Mouse (Mus musculus): Measurements from ENCODE around the gene Zyg11a. TPM values are rescaled to one million over a fixed set of nuclear protein-coding genes. Genes with fewer than 3 reads are reported as not detected.
"Not testable (repeated sequence)": the region's sequence is repeated elsewhere in the genome, so short reads cannot be mapped to it uniquely, and the experiment has no call there.

The Zyg11a gene
- total RNA-seq, 2 experiments from 2014 or later, result not detected

GRCm38 (mm10) chr4:108155141-108155540 lies 62.7 kb downstream of the Zyg11a start:
- intact Hi-C loops (cut with DNase I); DNase-seq (ENCODE audit: low spot score): not testable (repeated sequence)

DNA sequence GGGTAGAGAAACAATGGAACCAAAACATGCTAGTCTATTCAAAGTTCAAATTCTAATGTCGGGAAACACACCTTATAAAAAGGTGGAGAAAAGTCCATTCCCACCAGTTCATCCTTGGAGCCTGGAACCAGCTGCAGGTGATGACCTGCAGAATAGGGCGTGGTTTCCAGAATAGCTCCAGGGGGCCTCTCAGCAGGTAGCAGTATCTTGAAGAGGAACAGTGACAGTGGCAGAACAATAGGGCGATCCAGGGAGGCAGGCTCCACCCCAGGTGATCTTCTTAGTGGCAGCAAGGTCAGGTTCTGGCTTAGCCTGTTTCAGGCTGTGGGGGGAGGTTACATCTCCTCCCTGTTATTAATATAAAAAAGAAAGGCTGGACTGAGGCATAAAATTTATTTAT lies 72.3 kb downstream of the Zyg11a start:
- DNase-seq (ENCODE audit: low spot score); intact Hi-C loops (cut with DNase I): not testable (repeated sequence)

- no peak for DNase-seq (ENCODE audit: low spot score)
- intact Hi-C loops (cut with DNase I), result no loop called here
These were observed 73.0 kb downstream of the Zyg11a start, which contains the start of gene Scp2 for GRCm38 (mm10) chr4:108144880-108145279. Gene Scp2 (minus strand): TSS chr4:108144998.

DNA sequence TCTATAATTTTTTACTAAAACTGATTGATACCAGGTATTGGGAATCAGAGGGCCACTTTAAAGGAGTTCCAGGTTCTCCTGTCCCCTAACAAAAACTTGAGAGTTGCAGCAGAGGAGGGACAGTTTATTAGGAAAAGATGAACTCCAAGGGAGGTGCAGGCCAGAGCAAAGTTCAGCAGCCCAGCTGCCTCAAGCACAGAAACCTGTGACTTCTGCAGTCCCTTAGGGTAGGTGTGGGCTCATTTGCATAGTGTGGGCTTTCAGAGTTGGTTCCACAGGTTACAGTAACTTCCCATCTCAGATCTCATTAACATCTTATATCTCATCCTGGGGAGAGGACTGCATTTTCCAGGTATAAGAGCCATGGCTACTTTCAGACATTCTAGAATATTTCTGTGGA lies 74.1 kb downstream of the Zyg11a start:
- intact Hi-C loops (cut with DNase I), result no loop called here
- no peak for DNase-seq (ENCODE audit: low spot score)

DNA sequence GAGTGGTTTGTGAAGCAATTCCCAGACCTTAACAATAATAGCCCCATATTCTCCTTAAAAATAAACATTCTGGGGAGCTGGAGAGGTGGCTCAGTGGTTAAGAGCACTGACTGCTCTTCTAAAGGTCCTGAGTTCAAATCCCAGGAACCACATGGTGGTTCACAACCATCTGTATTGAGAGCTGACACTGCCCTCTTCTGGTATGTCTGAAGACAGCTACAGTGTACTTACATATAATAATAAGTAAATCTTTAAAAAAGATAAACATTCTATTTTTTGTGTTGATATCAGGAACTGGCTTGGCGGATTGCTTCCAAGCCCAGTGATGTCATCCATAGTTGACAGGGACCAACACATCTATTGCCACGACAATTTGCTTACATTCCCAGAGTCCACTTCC lies 74.7 kb downstream of the Zyg11a start:
- DNase-seq (ENCODE audit: low spot score); intact Hi-C loops (cut with DNase I): not testable (repeated sequence)

DNA sequence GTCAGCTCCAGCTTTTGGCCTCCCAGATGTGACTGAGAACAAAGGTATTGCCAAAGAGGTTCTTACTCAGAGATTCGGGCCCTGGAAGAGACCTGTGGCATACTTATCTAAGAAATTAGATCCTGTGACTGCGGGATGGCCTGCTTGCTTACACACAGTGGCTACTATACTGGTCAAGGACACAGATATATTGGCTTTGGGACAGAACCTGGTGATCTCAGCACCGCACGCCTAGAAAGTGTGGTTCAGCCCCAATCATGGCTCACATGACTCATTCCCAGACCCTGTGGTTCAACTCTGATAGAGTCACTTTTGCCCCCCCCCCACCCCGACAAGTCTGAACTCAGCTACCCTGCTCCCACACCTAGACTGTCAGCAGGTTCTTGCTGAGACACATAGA lies 80.9 kb downstream of the Zyg11a start:
- no peak for DNase-seq (ENCODE audit: low spot score)

More for the DNA sequence above, 80.9 kb downstream of the Zyg11a start:
- intact Hi-C loops (cut with DNase I), result no loop called here

Other genes starting within 250 kb of the Zyg11a start
- gene Slc1a7, start 249.7 kb downstream of the Zyg11a start, total RNA-seq (2021), result under 1 TPM; 0.29 to 0.39 TPM
- gene Podn, start 121.6 kb downstream of the Zyg11a start, total RNA-seq (2021), result 10 to 100 TPM; 32.3 to 32.6 TPM
- gene Scp2, start 73.0 kb downstream of the Zyg11a start, total RNA-seq (2021), result 100 to 1,000 TPM; 279 to 298 TPM
- gene Echdc2, start 52.6 kb downstream of the Zyg11a start, total RNA-seq (2021), result 10 to 100 TPM; 27.3 to 28.3 TPM
- 10 to 100 TPM; 33.6 to 40.4 TPM for gene Zyg11b, start 83.0 kb upstream of the Zyg11a start, total RNA-seq (2021)
- 10 to 100 TPM; 35.2 to 37.8 TPM for gene Coa7, start 110.1 kb upstream of the Zyg11a start, total RNA-seq (2021)
- not detected for gene Shisal2a, start 165.3 kb upstream of the Zyg11a start, total RNA-seq (2021)
- 10 to 100 TPM in 1 of 2 experiments, 1 to 10 TPM in 1; 9.0 to 11.1 TPM for gene Gpx7, start 188.9 kb upstream of the Zyg11a start, total RNA-seq (2021)
- gene Tut4, start 241.4 kb upstream of the Zyg11a start, total RNA-seq (2021), result 10 to 100 TPM; 21.2 to 24.0 TPM